Mouse (Mus musculus) hematopoietic stem cell, adult 5-6 weeks (primary cell): Measurements from ENCODE around the gene Nynrin. TPM values are rescaled to one million over a fixed set of nuclear protein-coding genes. Genes with fewer than 3 reads are reported as not detected.

ENCODE experiments used
- ATAC-seq, 2 experiments: fragments of 125-278 bp in 1 of 2; replicated peaks in 1 of 2; 2 replicates each; pipeline ENCODE4 v1.8.0; 2016 to 2017; ENCODE audit warnings: inconsistent platforms in 2 of 2, mild to moderate bottlenecking in 2 of 2, moderate number of reproducible peaks in 2 of 2, low read depth in 1 of 2, moderate TSS enrichment in 1 of 2; ENCODE audit not compliant: low FRiP score in 2 of 2, poor library complexity in 2 of 2, severe bottlenecking in 2 of 2, insufficient read depth in 1 of 2, low TSS enrichment in 1 of 2
- total RNA-seq: library from RNA; stranded (forward); fragments of 172-1452, 232-1000 nt; gene quantifications from 2 replicates; pipeline ENCODE4 v1.2.3, GENCODE M21; 2017

Nynrin gene
- total RNA-seq, 1 experiment from 2014 or later = 13.0 TPM

DNA sequence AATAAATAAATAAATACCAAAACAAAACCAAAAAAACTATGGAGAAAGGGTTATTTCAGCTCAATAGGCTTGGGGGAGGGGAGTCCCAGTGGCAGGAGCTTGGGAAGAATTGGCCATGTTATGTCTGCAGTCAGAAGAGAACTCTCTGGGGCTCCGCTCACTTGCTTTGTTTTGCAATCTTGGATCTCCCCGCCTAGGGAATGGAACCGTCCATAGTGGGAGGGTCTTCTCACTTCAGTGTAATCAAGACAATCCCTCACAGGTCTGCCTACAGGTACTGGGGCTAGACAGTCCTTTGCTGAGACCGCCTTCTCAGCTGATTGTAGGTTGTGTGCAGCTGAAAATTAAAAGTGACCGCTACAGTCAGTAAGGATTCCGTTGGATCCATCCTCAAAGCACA lies 15.7 kb downstream of the Nynrin start:
- ATAC-seq = no peak

- no peak for ATAC-seq
Observed at GRCm38 (mm10) chr14:55872039-55872438, 18.2 kb downstream of the Nynrin start.

DNA sequence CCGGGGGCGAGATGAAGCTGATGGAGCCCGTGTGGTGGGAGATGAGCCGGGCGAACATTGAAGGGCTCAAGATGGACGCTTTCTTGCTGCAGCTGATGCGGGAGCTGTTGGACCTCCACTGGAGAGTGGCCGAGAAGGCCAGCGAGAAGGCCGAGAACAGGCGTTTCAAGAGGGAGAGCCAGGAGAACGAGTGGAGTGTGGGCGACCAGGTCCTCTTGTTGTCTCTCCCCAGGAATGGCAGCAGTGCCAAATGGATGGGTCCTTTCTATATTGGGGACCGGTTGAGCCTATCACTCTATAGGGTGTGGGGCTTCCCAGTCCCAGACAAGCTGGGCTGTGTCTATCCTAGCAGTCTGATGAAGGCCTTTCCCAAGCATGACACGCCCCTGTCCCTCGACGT lies 18.7 kb downstream of the Nynrin start:
- no peak for ATAC-seq

DNA sequence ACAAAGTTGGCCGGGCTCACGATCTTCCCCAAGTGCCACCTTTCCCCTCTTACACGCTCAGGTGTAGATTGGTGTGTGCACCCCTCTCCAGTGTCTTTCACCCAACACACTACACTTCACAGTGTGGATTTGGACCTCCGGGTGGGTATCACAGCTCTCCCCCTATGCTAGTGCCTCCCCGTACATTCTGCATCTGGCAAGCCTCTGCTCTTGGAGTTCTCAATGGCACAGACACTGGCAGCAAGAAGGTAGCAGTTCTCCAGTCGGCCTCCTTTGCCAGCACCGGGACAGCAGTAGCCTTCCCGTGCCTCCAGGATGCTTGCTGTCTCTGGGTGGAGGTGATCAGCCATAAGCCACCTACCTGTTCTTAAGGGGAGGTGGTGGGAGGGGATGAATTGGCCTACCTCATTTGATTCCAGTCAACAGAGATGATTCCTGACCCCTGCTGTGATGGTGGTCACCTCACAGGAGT lies 19.5 kb downstream of the Nynrin start:
- ATAC-seq = no peak

GRCm38 (mm10) chr14:55873714-55874683 lies 20.2 kb downstream of the Nynrin start:
- ATAC-seq = peak; percentile 80 to 88

GRCm38 (mm10) chr14:55877469-55878315 lies 23.9 kb downstream of the Nynrin start:
- no peak for ATAC-seq

DNA sequence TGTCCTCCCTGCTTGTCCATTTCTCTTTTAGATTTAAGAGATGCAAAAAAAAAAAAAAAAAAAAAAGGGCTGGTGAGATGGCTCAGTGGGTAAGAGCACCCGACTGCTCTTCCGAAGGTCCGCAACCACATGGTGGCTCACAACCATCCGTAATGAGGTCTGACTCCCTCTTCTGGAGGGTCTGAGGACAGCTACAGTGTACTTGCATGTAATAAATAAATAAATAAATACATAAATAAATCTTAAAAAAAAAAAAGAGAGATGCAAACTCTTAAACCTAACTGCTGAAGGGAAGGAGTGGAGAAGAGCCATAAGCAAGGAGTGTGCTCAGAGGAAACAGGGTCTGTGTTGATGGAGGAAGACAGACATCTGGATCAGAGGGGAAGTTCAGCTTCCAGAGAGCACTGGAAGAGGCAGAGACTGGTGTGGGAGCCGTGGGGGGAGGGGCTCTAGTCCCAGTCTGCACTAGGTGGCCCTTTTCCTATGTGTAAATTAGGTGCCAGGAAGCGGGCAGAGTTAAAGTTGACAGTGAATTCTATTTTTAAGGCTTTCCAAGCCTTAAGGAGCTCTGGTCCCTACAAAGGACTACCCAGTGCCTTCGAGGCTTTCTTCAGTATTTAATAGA lies 24.6 kb downstream of the Nynrin start:
- ATAC-seq = no peak

- peak; percentile 84 to 86 for ATAC-seq
Observed at GRCm38 (mm10) chr14:55879623-55880022, 25.8 kb downstream of the Nynrin start.

DNA sequence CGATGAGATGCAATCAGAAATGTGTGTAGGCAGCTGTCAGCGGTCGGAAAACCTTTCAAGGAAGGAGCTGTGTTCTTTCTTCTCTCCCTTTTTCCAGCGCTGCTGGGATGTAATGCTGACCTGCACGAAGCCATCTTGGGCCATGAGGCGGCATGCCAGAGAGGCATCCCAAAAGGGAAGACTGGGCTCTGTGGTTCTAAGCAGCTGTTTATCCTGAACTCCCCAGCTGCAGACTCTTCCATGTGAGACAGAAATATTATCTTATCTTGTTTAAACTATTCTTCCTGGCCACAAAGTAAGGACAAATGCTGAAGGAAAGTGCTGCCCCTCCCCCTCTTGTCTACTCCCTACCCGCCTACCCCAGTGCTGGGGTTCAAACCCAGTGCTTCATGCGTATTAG lies 27.2 kb downstream of the Nynrin start:
- no peak for ATAC-seq

- no peak for ATAC-seq
Observed at GRCm38 (mm10) chr14:55882171-55882641, 28.4 kb downstream of the Nynrin start.

GRCm38 (mm10) chr14:55883149-55883661 lies 29.4 kb downstream of the Nynrin start:
- no peak for ATAC-seq

- ATAC-seq = no peak
Observed at GRCm38 (mm10) chr14:55883663-55884062, 29.9 kb downstream of the Nynrin start.

GRCm38 (mm10) chr14:55884166-55884565 lies 30.4 kb downstream of the Nynrin start, which contains the start of gene Cbln3:
Gene Cbln3 (minus strand): TSS chr14:55884392.
- ATAC-seq = no peak; a peak in 1 of 4 replicates

GRCm38 (mm10) chr14:55884713-55885113 lies 30.9 kb downstream of the Nynrin start, which contains the start of gene Khnyn:
Gene Khnyn (plus strand): TSS chr14:55884947.
- ATAC-seq = peak; percentile 80 to 89

GRCm38 (mm10) chr14:55885114-55885790 lies 31.4 kb downstream of the Nynrin start:
- ATAC-seq = no peak

GRCm38 (mm10) chr14:55885791-55886271 lies 32.0 kb downstream of the Nynrin start:
- peak; percentile 69 to 71 for ATAC-seq
